Mouse (Mus musculus): Measurements from ENCODE around the gene Kalrn. TPM values are rescaled to one million over a fixed set of nuclear protein-coding genes. Genes with fewer than 3 reads are reported as not detected.

The Kalrn gene
- polyA plus RNA-seq, 1 experiment from 2014 or later: 19.3 TPM

DNA sequence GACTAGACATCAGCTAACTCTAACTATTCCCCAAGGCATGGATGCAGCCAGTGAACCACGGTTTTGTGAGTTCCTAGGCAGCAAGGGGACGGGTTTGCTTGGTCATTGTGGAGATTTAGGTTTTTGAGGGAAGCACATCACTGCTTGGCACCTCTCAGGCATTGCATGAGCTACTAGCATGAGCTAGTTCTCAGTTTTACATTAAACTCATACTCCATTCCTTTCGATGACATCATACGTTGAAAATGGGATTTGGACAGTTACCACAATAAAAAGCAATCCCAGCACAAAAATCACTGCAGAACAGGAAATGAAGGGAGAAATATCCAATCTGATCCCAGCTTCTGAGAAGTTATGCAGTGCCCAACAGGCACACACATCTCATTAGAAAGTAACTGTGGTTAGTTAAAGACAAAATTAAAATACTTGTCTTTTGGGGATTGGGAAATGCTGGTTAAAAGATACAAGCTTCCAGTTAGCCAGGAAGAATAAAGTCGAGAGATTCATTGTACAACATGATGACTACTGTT lies 23.8 kb downstream of the Kalrn start:
- H3K9ac ChIP-seq: no peak overlapping the region
- no peaks in the 10 kb centered on the region for H3K27me3 ChIP-seq (replicated peaks)
- WGBS: 77% methylated on average over 5 of the region's 5 CpGs
- no peak overlapping the region for H3K4me2 ChIP-seq
- ATAC-seq (ENCODE audit: insufficient read depth, low FRiP score, low read depth): no peak
- H3K4me1 ChIP-seq: no peaks in the 10 kb centered on the region
- no peak overlapping the region for H3K4me3 ChIP-seq (replicated peaks)
- H3K9me3 ChIP-seq: no peaks in the 10 kb centered on the region
- no peaks in the 10 kb centered on the region for H3K36me3 ChIP-seq
- H3K27ac ChIP-seq: no peak overlapping the region

DNA sequence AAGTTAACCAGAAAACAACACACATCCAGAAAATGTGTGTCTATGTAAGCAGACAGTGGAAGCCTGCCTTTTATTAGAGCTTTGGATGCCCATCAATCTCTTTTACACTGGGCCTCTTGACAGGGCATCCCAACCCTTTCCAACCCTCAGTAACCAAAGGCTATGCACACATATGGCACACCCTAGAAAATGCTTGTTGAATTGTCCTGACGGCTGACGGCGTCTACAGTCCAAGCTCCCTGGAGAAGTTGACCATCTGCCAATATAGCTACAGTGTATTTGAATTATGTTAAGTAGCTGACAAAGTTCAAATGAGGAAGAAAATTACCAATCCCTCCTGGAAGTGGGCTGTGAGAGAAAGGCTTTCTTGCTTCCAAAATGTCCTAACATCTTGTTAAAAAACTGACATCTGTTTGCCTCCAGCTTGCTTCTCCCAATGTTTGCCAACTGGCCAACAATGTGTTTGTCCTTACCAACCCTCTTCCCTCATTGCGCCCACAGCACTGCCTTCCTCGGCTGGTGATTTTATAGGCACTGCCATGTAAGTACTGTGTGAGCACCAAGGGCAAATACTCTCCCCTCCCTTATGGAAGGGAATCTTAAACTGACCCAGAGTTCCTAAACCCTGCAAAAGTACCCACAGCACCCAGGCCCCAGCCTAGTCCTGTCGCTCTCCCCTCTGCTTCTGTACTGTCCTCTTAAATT lies 26.4 kb downstream of the Kalrn start:
- H3K4me1 ChIP-seq: no peaks in the 10 kb centered on the region
- no peaks in the 10 kb centered on the region for H3K27me3 ChIP-seq (replicated peaks)
- no peak overlapping the region for H3K9ac ChIP-seq
- no peak overlapping the region for H3K27ac ChIP-seq
- no peak overlapping the region for H3K4me3 ChIP-seq (replicated peaks)
- H3K9me3 ChIP-seq: no peaks in the 10 kb centered on the region
- H3K36me3 ChIP-seq: no peaks in the 10 kb centered on the region
- peak; percentile 27; the same call in 1 of the 2 replicates for ATAC-seq (ENCODE audit: insufficient read depth, low FRiP score, low read depth)
- WGBS: 55% methylated on average over 6 of the region's 6 CpGs
- no peak overlapping the region for H3K4me2 ChIP-seq

GRCm38 (mm10) chr16:34543754-34544153 lies 29.6 kb downstream of the Kalrn start:
- WGBS: 66% methylated on average over 4 of the region's 4 CpGs
- H3K27ac ChIP-seq: no peak overlapping the region
- no peak for ATAC-seq (ENCODE audit: insufficient read depth, low FRiP score, low read depth)
- no peak overlapping the region for H3K9ac ChIP-seq
- no peaks in the 10 kb centered on the region for H3K9me3 ChIP-seq
- H3K4me2 ChIP-seq: no peak overlapping the region
- H3K4me1 ChIP-seq: no peaks in the 10 kb centered on the region
- H3K36me3 ChIP-seq: no peaks in the 10 kb centered on the region
- no peaks in the 10 kb centered on the region for H3K27me3 ChIP-seq (replicated peaks)
- no peak overlapping the region for H3K4me3 ChIP-seq (replicated peaks)

DNA sequence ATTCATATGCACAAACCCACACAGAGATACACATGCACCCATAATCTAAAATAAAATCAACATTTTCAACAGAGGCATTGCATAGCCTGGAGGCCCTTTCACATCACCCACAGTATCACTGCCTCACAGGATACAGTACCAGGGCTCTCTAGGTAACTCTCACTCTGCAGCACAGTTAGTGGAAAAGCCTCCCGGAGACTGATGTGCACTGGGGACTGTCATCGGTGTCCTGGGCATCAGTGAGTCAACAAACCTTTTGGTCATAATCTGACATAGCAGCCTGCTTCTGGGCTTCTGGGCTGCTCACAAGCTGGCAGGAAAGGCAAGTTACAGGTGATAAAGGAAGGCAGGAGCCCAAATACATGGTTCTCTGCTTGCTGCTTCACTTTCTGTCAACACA lies 31.0 kb downstream of the Kalrn start:
- no peaks in the 10 kb centered on the region for H3K27me3 ChIP-seq (replicated peaks)
- no peak overlapping the region for H3K9ac ChIP-seq
- H3K4me2 ChIP-seq: no peak overlapping the region
- no peaks in the 10 kb centered on the region for H3K4me1 ChIP-seq
- H3K27ac ChIP-seq: no peak overlapping the region
- WGBS: 96% methylated on average over 2 of the region's 2 CpGs
- no peaks in the 10 kb centered on the region for H3K9me3 ChIP-seq
- ATAC-seq (ENCODE audit: insufficient read depth, low FRiP score, low read depth): no peak
- H3K4me3 ChIP-seq (replicated peaks): no peak overlapping the region
- H3K36me3 ChIP-seq: no peaks in the 10 kb centered on the region

- WGBS: 82% methylated on average over 5 of the region's 5 CpGs
- no peak overlapping the region for H3K4me3 ChIP-seq (replicated peaks)
- no peak overlapping the region for H3K27ac ChIP-seq
- no peak for ATAC-seq (ENCODE audit: insufficient read depth, low FRiP score, low read depth)
- H3K9me3 ChIP-seq: no peaks in the 10 kb centered on the region
- no peaks in the 10 kb centered on the region for H3K4me1 ChIP-seq
- H3K4me2 ChIP-seq: no peak overlapping the region
- no peaks in the 10 kb centered on the region for H3K36me3 ChIP-seq
- H3K9ac ChIP-seq: no peak overlapping the region
- H3K27me3 ChIP-seq (replicated peaks): no peaks in the 10 kb centered on the region
Measured at GRCm38 (mm10) chr16:34538679-34539185, 34.6 kb downstream of the Kalrn start.

- Histone ChIP-seq H3K36me3 (no peaks in the 10 kb centered on the region), H3K4me3 (replicated peaks) (no peak overlapping the region), H3K9ac (no peak overlapping the region), H3K4me1 (no peaks in the 10 kb centered on the region), H3K4me2 (no peak overlapping the region), H3K27ac (no peak overlapping the region), H3K9me3 (no peaks in the 10 kb centered on the region), H3K27me3 (replicated peaks) (no peaks in the 10 kb centered on the region)
- 65% methylated on average over 6 of the region's 6 CpGs for WGBS
- no peak for ATAC-seq (ENCODE audit: insufficient read depth, low FRiP score, low read depth)
Measured at GRCm38 (mm10) chr16:34536300-34536699, 37.0 kb downstream of the Kalrn start.

GRCm38 (mm10) chr16:34535135-34535534 lies 38.2 kb downstream of the Kalrn start:
- Histone ChIP-seq H3K4me3 (replicated peaks) (no peak overlapping the region), H3K36me3 (no peaks in the 10 kb centered on the region), H3K4me2 (no peak overlapping the region), H3K27ac (no peak overlapping the region), H3K27me3 (replicated peaks) (no peaks in the 10 kb centered on the region), H3K4me1 (no peaks in the 10 kb centered on the region), H3K9ac (no peak overlapping the region), H3K9me3 (no peaks in the 10 kb centered on the region)
- 44% methylated on average over 7 of the region's 7 CpGs for WGBS
- no peak for ATAC-seq (ENCODE audit: insufficient read depth, low FRiP score, low read depth)

- H3K36me3 ChIP-seq: no peaks in the 10 kb centered on the region
- WGBS: 3% methylated on average over 1 of the region's 1 CpGs
- H3K9ac ChIP-seq: no peak overlapping the region
- H3K9me3 ChIP-seq: no peaks in the 10 kb centered on the region
- H3K4me1 ChIP-seq: peaks cover 9% of the 10 kb centered on the region; the same call in 1 of the 2 replicates
- H3K27ac ChIP-seq: no peak overlapping the region
- no peaks in the 10 kb centered on the region for H3K27me3 ChIP-seq (replicated peaks)
- H3K4me3 ChIP-seq (replicated peaks): no peak overlapping the region
- no peak for ATAC-seq (ENCODE audit: insufficient read depth, low FRiP score, low read depth)
- no peak overlapping the region for H3K4me2 ChIP-seq
Measured at GRCm38 (mm10) chr16:34531506-34531905, 41.8 kb downstream of the Kalrn start.

DNA sequence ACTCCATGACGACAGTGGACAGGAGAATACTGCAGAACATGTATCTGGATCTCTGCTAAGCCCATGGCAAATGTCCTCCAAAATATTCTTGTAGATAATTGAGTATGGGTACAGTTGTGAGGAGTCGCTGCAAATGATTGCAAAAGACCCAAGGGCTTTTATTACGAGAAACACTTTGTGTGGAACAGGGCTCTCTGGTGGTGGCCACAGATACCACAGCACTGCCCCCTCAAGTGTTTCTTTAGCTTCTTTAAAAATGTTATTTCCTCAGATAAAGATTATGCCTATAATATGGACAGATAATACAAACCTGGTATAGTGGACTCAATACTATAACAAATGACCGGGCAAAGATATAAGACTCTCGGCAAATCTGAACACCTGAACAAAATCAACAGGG lies 43.3 kb downstream of the Kalrn start:
- no peaks in the 10 kb centered on the region for H3K9me3 ChIP-seq
- no peak overlapping the region for H3K9ac ChIP-seq
- H3K4me2 ChIP-seq: no peak overlapping the region
- no peaks in the 10 kb centered on the region for H3K27me3 ChIP-seq (replicated peaks)
- H3K27ac ChIP-seq: no peak overlapping the region
- 79% methylated on average over 5 of the region's 5 CpGs for WGBS
- H3K4me1 ChIP-seq: peaks cover 11% of the 10 kb centered on the region; the same call in 1 of the 2 replicates
- no peak for ATAC-seq (ENCODE audit: insufficient read depth, low FRiP score, low read depth)
- H3K4me3 ChIP-seq (replicated peaks): no peak overlapping the region
- H3K36me3 ChIP-seq: no peaks in the 10 kb centered on the region

GRCm38 (mm10) chr16:34528234-34528983 lies 44.9 kb downstream of the Kalrn start:
- H3K4me1 ChIP-seq: peaks cover 11% of the 10 kb centered on the region; the same call in 1 of the 2 replicates
- no peak overlapping the region for H3K4me3 ChIP-seq (replicated peaks)
- H3K9me3 ChIP-seq: no peaks in the 10 kb centered on the region
- no peaks in the 10 kb centered on the region for H3K27me3 ChIP-seq (replicated peaks)
- no peak overlapping the region for H3K9ac ChIP-seq
- no peaks in the 10 kb centered on the region for H3K36me3 ChIP-seq
- WGBS: 25% methylated on average over 5 of the region's 5 CpGs
- peak; percentile 85 for ATAC-seq (ENCODE audit: insufficient read depth, low FRiP score, low read depth)
- H3K4me2 ChIP-seq: no peak overlapping the region
- H3K27ac ChIP-seq: peak overlapping the region; percentile 3; the same call in 1 of the 2 replicates

DNA sequence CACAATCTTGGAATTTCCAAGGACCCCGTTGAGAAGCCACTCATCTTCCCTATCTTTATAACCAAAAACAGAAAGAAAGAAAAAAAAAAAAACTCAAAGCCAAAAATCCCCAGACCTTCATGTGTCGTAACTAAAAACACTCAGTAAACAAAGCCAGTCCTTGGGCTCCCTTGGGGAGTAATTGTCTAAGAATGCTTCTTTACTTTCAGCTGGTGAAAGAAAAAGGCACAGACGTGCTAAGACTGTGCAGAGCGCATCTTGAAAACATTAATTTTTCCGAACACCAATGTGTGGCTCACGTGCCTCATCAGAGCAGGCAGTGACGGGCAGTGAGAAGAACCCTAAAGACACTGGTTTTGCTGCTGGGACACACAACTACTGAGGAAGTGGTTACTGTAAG lies 47.0 kb downstream of the Kalrn start:
- ATAC-seq (ENCODE audit: insufficient read depth, low FRiP score, low read depth): no peak
- 73% methylated on average over 7 of the region's 7 CpGs for WGBS
- H3K27ac ChIP-seq: no peak overlapping the region

GRCm38 (mm10) chr16:34525866-34526265 lies 47.5 kb downstream of the Kalrn start:
- 83% methylated on average over 8 of the region's 8 CpGs for WGBS
- ATAC-seq (ENCODE audit: insufficient read depth, low FRiP score, low read depth): no peak

More for the DNA sequence above, 47.0 kb downstream of the Kalrn start:
- Histone ChIP-seq H3K9me3 (no peaks in the 10 kb centered on the region), H3K4me1 (peaks cover 11% of the 10 kb centered on the region; the same call in 1 of the 2 replicates), H3K4me2 (no peak overlapping the region), H3K27me3 (replicated peaks) (no peaks in the 10 kb centered on the region), H3K4me3 (replicated peaks) (no peak overlapping the region), H3K36me3 (no peaks in the 10 kb centered on the region), H3K9ac (no peak overlapping the region)

More at GRCm38 (mm10) chr16:34525866-34526265, 47.5 kb downstream of the Kalrn start:
- H3K4me1 ChIP-seq: peaks cover 11% of the 10 kb centered on the region; the same call in 1 of the 2 replicates
- no peaks in the 10 kb centered on the region for H3K36me3 ChIP-seq
- H3K27ac ChIP-seq: no peak overlapping the region
- no peaks in the 10 kb centered on the region for H3K27me3 ChIP-seq (replicated peaks)
- H3K4me2 ChIP-seq: no peak overlapping the region
- H3K4me3 ChIP-seq (replicated peaks): no peak overlapping the region
- no peaks in the 10 kb centered on the region for H3K9me3 ChIP-seq
- H3K9ac ChIP-seq: no peak overlapping the region

All from stomach, embryonic 15.5 days (tissue).